In the genomic region with DNA sequence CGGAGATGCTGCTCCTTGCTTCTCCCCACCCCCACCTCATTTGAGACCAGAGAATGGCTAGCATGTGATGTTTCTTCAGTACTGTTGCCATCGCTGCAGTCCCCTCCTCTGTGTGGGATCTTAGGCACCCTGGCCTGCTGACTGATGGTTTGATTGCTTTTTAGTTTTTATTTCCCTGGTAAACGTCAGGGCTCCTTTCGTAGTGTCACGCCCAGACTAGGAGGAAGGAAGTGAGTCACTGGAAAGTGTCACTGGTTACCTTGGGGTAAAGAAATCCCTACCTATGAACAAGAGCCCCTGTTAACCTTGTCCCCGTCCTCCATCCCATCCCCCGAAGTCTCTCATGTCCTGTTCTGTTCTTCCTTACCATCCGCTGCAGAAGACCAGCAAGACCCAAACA, we compare ENCODE assay signal across 26 mouse cellular contexts. TPM values are rescaled to one million over a fixed set of nuclear protein-coding genes. Genes with fewer than 3 reads are reported as not detected.
DNase-seq lines count a peak whose midpoint lies in the region; ATAC-seq lines count a peak whose summit lies in the region.
"Had no signal": no experiment of that assay in that cellular context is flagged by ENCODE, and none has a peak within 500 bp of the region (broad histone marks: within the 10 kb centered on the region; RNA-seq: fewer than 3 reads in every experiment).

No protein-coding gene starts in this region.

- H3K9ac ChIP-seq in heart, embryonic 15.5 days, result no peak overlapping the region
- H3K9ac ChIP-seq in midbrain, embryonic 11.5 days (ENCODE audit: low read length), result no peak overlapping the region
- H3K9ac ChIP-seq: embryonic facial prominence, embryonic 15.5 days; forebrain, embryonic 12.5 days; hindbrain, embryonic 12.5 days; liver, embryonic 12.5 days; liver, postnatal 0 days; midbrain, embryonic 13.5 days; neural tube, embryonic 12.5 days; stomach, embryonic 15.5 days had no signal

- ATAC-seq in heart, embryonic 15.5 days (replicated peaks; ENCODE audit: insufficient number of reproducible peaks, insufficient read depth, low FRiP score, low read depth), result 0 out of 2 replicates have a peak, but pooled peaks have one; percentile 18
- ATAC-seq in activated CD4-positive, CD25-positive, alpha-beta regulatory T cell, adult 4 months, result peak; percentile 75
- 0 out of 2 replicates have a peak, but pooled peaks have one; percentile 9 for ATAC-seq in monocyte, adult 5-6 weeks (replicated peaks; ENCODE audit: insufficient number of reproducible peaks, low FRiP score, low TSS enrichment, poor library complexity, severe bottlenecking)
- no peak for ATAC-seq in midbrain, embryonic 11.5 days (ENCODE audit: low FRiP score)
- ATAC-seq: liver, embryonic 12.5 days; liver, postnatal 0 days had no signal

- H3K4me3 ChIP-seq in heart, embryonic 15.5 days, result no peak overlapping the region
- no peak overlapping the region for H3K4me3 ChIP-seq in midbrain, embryonic 11.5 days (ENCODE audit: low read depth, low read length)
- H3K4me3 ChIP-seq: embryonic facial prominence, embryonic 10.5 days; embryonic facial prominence, embryonic 15.5 days; forebrain, embryonic 12.5 days; hindbrain, embryonic 12.5 days; left cerebral cortex, adult 2 months; liver, embryonic 12.5 days; megakaryocyte, embryonic 14.5 days; midbrain, embryonic 13.5 days; neural tube, embryonic 12.5 days; stomach, embryonic 15.5 days had no signal

- H3K36me3 ChIP-seq in heart, embryonic 15.5 days, result no peaks in the 10 kb centered on the region; the same call in 1 of the 2 replicates
- no peaks in the 10 kb centered on the region for H3K36me3 ChIP-seq in midbrain, embryonic 11.5 days (ENCODE audit: control insufficient read depth, insufficient read depth, low read length)
- H3K36me3 ChIP-seq: stomach, embryonic 15.5 days had no signal

- H3K9me3 ChIP-seq in heart, embryonic 15.5 days (replicated peaks), result no peaks in the 10 kb centered on the region
- no peaks in the 10 kb centered on the region for H3K9me3 ChIP-seq in midbrain, embryonic 11.5 days (ENCODE audit: control insufficient read depth, low read length)
- H3K9me3 ChIP-seq: embryonic facial prominence, embryonic 10.5 days; embryonic facial prominence, embryonic 15.5 days; forebrain, embryonic 12.5 days; hindbrain, embryonic 12.5 days; liver, embryonic 12.5 days; megakaryocyte, embryonic 14.5 days; midbrain, embryonic 13.5 days; neural tube, embryonic 12.5 days; stomach, embryonic 15.5 days had no signal

- H3K4me2 ChIP-seq in heart, embryonic 15.5 days, result no peak overlapping the region
- H3K4me2 ChIP-seq in midbrain, embryonic 11.5 days, result no peak overlapping the region
- H3K4me2 ChIP-seq: embryonic facial prominence, embryonic 15.5 days; forebrain, embryonic 12.5 days; hindbrain, embryonic 12.5 days; liver, embryonic 12.5 days; midbrain, embryonic 13.5 days; neural tube, embryonic 12.5 days; stomach, embryonic 15.5 days had no signal

- DNase-seq in heart, adult 11 months, result no peak
- DNase-seq in CD4-positive helper T cell, adult 2 months (ENCODE audit: low read depth, low spot score), result peak; percentile 86
- DNase-seq in left cerebral cortex, adult 18-20 months (ENCODE audit: low spot score in 2 of 2), result no peak
- no peak for DNase-seq in layer of hippocampus, adult 11-12 months (ENCODE audit: low spot score)
- DNase-seq in midbrain, embryonic 11.5 days (ENCODE audit: low spot score, missing footprints), result no peak
- DNase-seq: adrenal gland, postnatal 25 days; cerebellum, adult 2 months; cerebellum, postnatal 14 days; gastrocnemius, postnatal 10 days; kidney, adult 11 months; liver, postnatal 0 days; lung, postnatal 36 days had no signal

- H3K27ac ChIP-seq in heart, embryonic 15.5 days, result no peak overlapping the region
- H3K27ac ChIP-seq in midbrain, embryonic 11.5 days (ENCODE audit: low read depth, low read length), result no peak overlapping the region
- H3K27ac ChIP-seq: embryonic facial prominence, embryonic 10.5 days; embryonic facial prominence, embryonic 15.5 days; forebrain, embryonic 12.5 days; hindbrain, embryonic 12.5 days; kidney, postnatal 0 days; left cerebral cortex, adult 2 months; liver, embryonic 12.5 days; midbrain, embryonic 13.5 days; neural tube, embryonic 12.5 days; stomach, embryonic 15.5 days had no signal

- no peaks in the 10 kb centered on the region for H3K27me3 ChIP-seq in heart, embryonic 15.5 days
- no peaks in the 10 kb centered on the region for H3K27me3 ChIP-seq in midbrain, embryonic 11.5 days (ENCODE audit: control insufficient read depth, insufficient read depth, low read length)
- H3K27me3 ChIP-seq: embryonic facial prominence, embryonic 15.5 days; forebrain, embryonic 12.5 days; hindbrain, embryonic 12.5 days; liver, embryonic 12.5 days; megakaryocyte, embryonic 14.5 days; midbrain, embryonic 13.5 days; neural tube, embryonic 12.5 days; stomach, embryonic 15.5 days had no signal

- 56% methylated on average over 8 of the region's 8 CpGs for WGBS in heart, embryonic 15.5 days
- WGBS in midbrain, embryonic 11.5 days, result 88% methylated on average over 8 of the region's 8 CpGs

- H3K4me1 ChIP-seq in heart, embryonic 15.5 days (replicated peaks), result peaks cover 13% of the 10 kb centered on the region
- H3K4me1 ChIP-seq in midbrain, embryonic 11.5 days (ENCODE audit: control insufficient read depth, insufficient read depth, low read length), result no peaks in the 10 kb centered on the region

RNA-seq across cellular contexts. Expression of a gene that starts 10.8 kb away (rescaled TPM):
- polyA plus RNA-seq in heart, embryonic 15.5 days (2015; fragmentation: Nextera tagmentation; extraction: Ambion mirVana), result 7.8 and 10.2 TPM in 2 replicates
- polyA plus RNA-seq in activated CD4-positive, CD25-positive, alpha-beta regulatory T cell, adult 4 months (2017; shearing (Covaris generic)), result 10 to 100 TPM; 69.1 to 80.6 TPM
- total RNA-seq in monocyte, adult 5-6 weeks (2017), result 46.2 to 73.7 TPM (median 53.1 TPM) in 3 replicates
- total RNA-seq in left cerebral cortex, adult 18-20 months (2021), result 10 to 100 TPM; 50.2 to 60.1 TPM
- 16.9 and 17.0 TPM in 2 replicates for polyA plus RNA-seq in midbrain, embryonic 11.5 days (2014; fragmentation: Nextera tagmentation; extraction: Ambion mirVana)
